Mouse (Mus musculus): ENCODE data around the gene Prn. TPM values are rescaled to one million over a fixed set of nuclear protein-coding genes. Genes with fewer than 3 reads are reported as not detected.

The Prn gene
- total and polyA plus RNA-seq, 2 experiments from 2014 or later: not detected

- H3K9ac ChIP-seq (replicated peaks; ENCODE audit: low read depth, low read length): no peak overlapping the region
- H3K27ac ChIP-seq (ENCODE audit: low read depth): no peak overlapping the region
- H3K27me3 ChIP-seq (ENCODE audit: control insufficient read depth, insufficient read depth, low read length): no peaks in the 10 kb centered on the region
- DNase-seq (ENCODE audit: low spot score): peak; percentile 84
- no peaks in the 10 kb centered on the region for H3K36me3 ChIP-seq (replicated peaks; ENCODE audit: control insufficient read depth, insufficient read depth, low read length)
- no peak overlapping the region for H3K4me3 ChIP-seq (ENCODE audit: low read depth, low read length)
- no peak for TF ChIP-seq EP300 (IDR thresholded peaks at IDR 0.05; ENCODE audit: low read depth)
- peak; percentile 97 for TF ChIP-seq CTCF (IDR thresholded peaks at IDR 0.05; ENCODE audit: low read depth)
- H3K4me2 ChIP-seq (ENCODE audit: low read depth, low read length): no peak overlapping the region
- ATAC-seq (ENCODE audit: insufficient read depth, low read depth): peak; percentile 69
- H3K4me1 ChIP-seq (ENCODE audit: control insufficient read depth, insufficient read depth): peaks cover 8% of the 10 kb centered on the region
- 9% methylated on average over 6 of the region's 6 CpGs for WGBS
- peaks cover 3% of the 10 kb centered on the region; the same call in 1 of the 2 replicates for H3K9me3 ChIP-seq (replicated peaks; ENCODE audit: control insufficient read depth, low read length)
Observed at GRCm38 (mm10) chr2:131982546-131983196, 72.9 kb downstream of the Prn start.

GRCm38 (mm10) chr2:131987950-131988349 lies 78.2 kb downstream of the Prn start:
- H3K27ac ChIP-seq (ENCODE audit: low read depth): no peak overlapping the region
- no peaks in the 10 kb centered on the region for H3K9me3 ChIP-seq (replicated peaks; ENCODE audit: control insufficient read depth, low read length)
- H3K4me2 ChIP-seq (ENCODE audit: low read depth, low read length): no peak overlapping the region
- no peaks in the 10 kb centered on the region for H3K27me3 ChIP-seq (ENCODE audit: control insufficient read depth, insufficient read depth, low read length)
- H3K9ac ChIP-seq (replicated peaks; ENCODE audit: low read depth, low read length): no peak overlapping the region
- ATAC-seq (ENCODE audit: insufficient read depth, low read depth) (no peak), DNase-seq (ENCODE audit: low spot score) (no peak)
- TF ChIP-seq EP300 (IDR thresholded peaks at IDR 0.05; ENCODE audit: low read depth): no peak
- TF ChIP-seq CTCF (IDR thresholded peaks at IDR 0.05; ENCODE audit: low read depth): peak; percentile 25; the same call in 1 of the 2 replicates
- 0 out of 2 replicates have a peak, but pooled peaks cover 8% of the 10 kb centered on the region for H3K4me1 ChIP-seq (ENCODE audit: control insufficient read depth, insufficient read depth)
- H3K36me3 ChIP-seq (replicated peaks; ENCODE audit: control insufficient read depth, insufficient read depth, low read length): no peaks in the 10 kb centered on the region
- no peak overlapping the region for H3K4me3 ChIP-seq (ENCODE audit: low read depth, low read length)
- 40% methylated on average over 3 of the region's 3 CpGs for WGBS

GRCm38 (mm10) chr2:131988550-131988949 lies 78.8 kb downstream of the Prn start:
- no peaks in the 10 kb centered on the region for H3K9me3 ChIP-seq (replicated peaks; ENCODE audit: control insufficient read depth, low read length)
- no peak overlapping the region for H3K9ac ChIP-seq (replicated peaks; ENCODE audit: low read depth, low read length)
- no peak for DNase-seq (ENCODE audit: low spot score)
- 67% methylated on average over 2 of the region's 2 CpGs for WGBS
- no peak overlapping the region for H3K27ac ChIP-seq (ENCODE audit: low read depth)
- H3K4me3 ChIP-seq (ENCODE audit: low read depth, low read length): no peak overlapping the region
- no peaks in the 10 kb centered on the region for H3K36me3 ChIP-seq (replicated peaks; ENCODE audit: control insufficient read depth, insufficient read depth, low read length)
- H3K4me2 ChIP-seq (ENCODE audit: low read depth, low read length): no peak overlapping the region
- TF ChIP-seq CTCF (IDR thresholded peaks at IDR 0.05; ENCODE audit: low read depth) (no peak), EP300 (IDR thresholded peaks at IDR 0.05; ENCODE audit: low read depth) (no peak)
- 0 out of 2 replicates have a peak, but pooled peaks cover 8% of the 10 kb centered on the region for H3K4me1 ChIP-seq (ENCODE audit: control insufficient read depth, insufficient read depth)
- H3K27me3 ChIP-seq (ENCODE audit: control insufficient read depth, insufficient read depth, low read length): no peaks in the 10 kb centered on the region
- ATAC-seq (ENCODE audit: insufficient read depth, low read depth): no peak

- Histone ChIP-seq H3K36me3 (replicated peaks; ENCODE audit: control insufficient read depth, insufficient read depth, low read length) (peaks cover 17% of the 10 kb centered on the region; the same call in 1 of the 2 replicates), H3K4me1 (ENCODE audit: control insufficient read depth, insufficient read depth) (0 out of 2 replicates have a peak, but pooled peaks cover 8% of the 10 kb centered on the region), H3K27ac (ENCODE audit: low read depth) (no peak overlapping the region), H3K9ac (replicated peaks; ENCODE audit: low read depth, low read length) (no peak overlapping the region), H3K4me3 (ENCODE audit: low read depth, low read length) (no peak overlapping the region), H3K27me3 (ENCODE audit: control insufficient read depth, insufficient read depth, low read length) (no peaks in the 10 kb centered on the region), H3K4me2 (ENCODE audit: low read depth, low read length) (no peak overlapping the region), H3K9me3 (replicated peaks; ENCODE audit: control insufficient read depth, low read length) (no peaks in the 10 kb centered on the region)
- WGBS: 72% methylated on average over 2 of the region's 2 CpGs
- no peak for TF ChIP-seq CTCF (IDR thresholded peaks at IDR 0.05; ENCODE audit: low read depth)
- no peak for TF ChIP-seq EP300 (IDR thresholded peaks at IDR 0.05; ENCODE audit: low read depth)
- ATAC-seq (ENCODE audit: insufficient read depth, low read depth): no peak
- DNase-seq (ENCODE audit: low spot score): no peak
Observed at GRCm38 (mm10) chr2:131992487-131992886, 82.7 kb downstream of the Prn start.

- H3K4me2 ChIP-seq (ENCODE audit: low read depth, low read length): no peak overlapping the region
- ATAC-seq (ENCODE audit: insufficient read depth, low read depth) (no peak), DNase-seq (ENCODE audit: low spot score) (no peak)
- peaks cover 17% of the 10 kb centered on the region; the same call in 1 of the 2 replicates for H3K36me3 ChIP-seq (replicated peaks; ENCODE audit: control insufficient read depth, insufficient read depth, low read length)
- no peak for TF ChIP-seq CTCF (IDR thresholded peaks at IDR 0.05; ENCODE audit: low read depth)
- TF ChIP-seq EP300 (IDR thresholded peaks at IDR 0.05; ENCODE audit: low read depth): no peak
- no peak overlapping the region for H3K9ac ChIP-seq (replicated peaks; ENCODE audit: low read depth, low read length)
- 0 out of 2 replicates have a peak, but pooled peaks cover 8% of the 10 kb centered on the region for H3K4me1 ChIP-seq (ENCODE audit: control insufficient read depth, insufficient read depth)
- 82% methylated on average over 4 of the region's 4 CpGs for WGBS
- H3K4me3 ChIP-seq (ENCODE audit: low read depth, low read length): no peak overlapping the region
- H3K9me3 ChIP-seq (replicated peaks; ENCODE audit: control insufficient read depth, low read length): no peaks in the 10 kb centered on the region
- H3K27ac ChIP-seq (ENCODE audit: low read depth): no peak overlapping the region
- no peaks in the 10 kb centered on the region for H3K27me3 ChIP-seq (ENCODE audit: control insufficient read depth, insufficient read depth, low read length)
Observed at GRCm38 (mm10) chr2:131993151-131993550, 83.4 kb downstream of the Prn start.
